17 mouse cellular contexts compared by ENCODE assay signal in the genomic region with DNA sequence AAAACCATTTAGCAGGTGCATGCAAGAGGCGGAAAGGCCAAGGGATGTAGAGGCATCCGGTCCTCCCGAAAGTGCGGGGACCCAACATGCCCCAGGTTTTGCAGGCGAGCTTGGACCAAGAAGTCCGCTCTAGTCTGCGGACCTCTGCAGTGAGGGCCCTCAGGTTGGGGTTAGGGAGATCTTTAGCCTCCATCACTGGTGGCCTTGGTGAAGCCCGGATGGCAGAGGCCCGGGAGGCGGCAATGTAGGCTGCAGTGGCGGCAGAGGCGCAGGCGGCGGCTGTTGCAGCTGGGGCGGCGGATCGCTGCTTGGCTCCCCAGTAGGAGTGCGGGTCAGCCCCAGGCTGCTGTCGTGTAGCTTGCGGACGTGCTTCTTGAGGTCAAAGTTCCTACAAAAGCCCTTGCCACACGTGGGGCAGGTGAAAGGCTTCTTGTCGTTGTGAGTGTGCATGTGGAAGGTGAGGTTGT. TPM values are rescaled to one million over a fixed set of nuclear protein-coding genes. Genes with fewer than 3 reads are reported as not detected.
A peak's percentile ranks its signal among the peaks of the same experiment; 100 is the strongest.
DNase-seq lines count a peak whose midpoint lies in the region; ATAC-seq lines count a peak whose summit lies in the region.
"Had no signal": no experiment of that assay in that cellular context is flagged by ENCODE, and none has a peak within 500 bp of the region (broad histone marks: within the 10 kb centered on the region; RNA-seq: fewer than 3 reads in every experiment).

No protein-coding gene starts in this region.

- peak overlapping the region; percentile 14; the same call in 1 of the 2 replicates for H3K4me3 ChIP-seq in midbrain, embryonic 11.5 days (ENCODE audit: low read depth, low read length)
- H3K4me3 ChIP-seq in midbrain, embryonic 16.5 days (ENCODE audit: low read depth, low read length): no peak overlapping the region
- peak overlapping the region; percentile 49 for H3K4me3 ChIP-seq in forebrain, embryonic 13.5 days

- no peak overlapping the region for H3K4me2 ChIP-seq in midbrain, embryonic 11.5 days
- no peak overlapping the region for H3K4me2 ChIP-seq in midbrain, embryonic 16.5 days (ENCODE audit: low read length)
- H3K4me2 ChIP-seq in forebrain, embryonic 13.5 days: peak overlapping the region; percentile 78

- DNase-seq in midbrain, embryonic 11.5 days (ENCODE audit: low spot score, missing footprints): peak; percentile 95
- peak; percentile 62 for DNase-seq in embryo, embryonic 9.5 days (ENCODE audit: extremely low spot score)
- DNase-seq in retina, postnatal 1 day: peak; percentile 43
- DNase-seq in thymus, postnatal 0 days (ENCODE audit: low spot score): no peak
- no peak for DNase-seq in natural killer cell, adult 2 months (ENCODE audit: low spot score in 2 of 2)
- DNase-seq: adrenal gland, postnatal 14 days; heart, adult 11 months; kidney, postnatal 25 days; layer of hippocampus, postnatal 36 days had no signal

- ATAC-seq in midbrain, embryonic 11.5 days (ENCODE audit: low FRiP score): peak; percentile 29; the same call in 1 of the 2 replicates
- no peak for ATAC-seq in midbrain, embryonic 16.5 days
- ATAC-seq in forebrain, embryonic 13.5 days: no peak

- H3K4me1 ChIP-seq in midbrain, embryonic 11.5 days (ENCODE audit: control insufficient read depth, insufficient read depth, low read length): peaks cover 11% of the 10 kb centered on the region
- peaks cover 9% of the 10 kb centered on the region for H3K4me1 ChIP-seq in midbrain, embryonic 16.5 days (ENCODE audit: control insufficient read depth, insufficient read depth, low read length)
- peaks cover 43% of the 10 kb centered on the region for H3K4me1 ChIP-seq in forebrain, embryonic 13.5 days

- under 1% methylated on average over 23 of the region's 23 CpGs for WGBS in midbrain, embryonic 11.5 days
- 1% methylated on average over 23 of the region's 23 CpGs for WGBS in midbrain, embryonic 16.5 days
- 4% methylated on average over 23 of the region's 23 CpGs for WGBS in forebrain, embryonic 13.5 days

- peaks cover 97% of the 10 kb centered on the region for H3K27me3 ChIP-seq in midbrain, embryonic 11.5 days (ENCODE audit: control insufficient read depth, insufficient read depth, low read length)
- H3K27me3 ChIP-seq in midbrain, embryonic 16.5 days (ENCODE audit: control insufficient read depth, insufficient read depth, low read depth, low read length): peaks cover 61% of the 10 kb centered on the region
- peaks cover 89% of the 10 kb centered on the region for H3K27me3 ChIP-seq in forebrain, embryonic 13.5 days
- H3K27me3 ChIP-seq: CH12.LX had no signal

- H3K9ac ChIP-seq in midbrain, embryonic 11.5 days (ENCODE audit: low read length): no peak overlapping the region
- no peak overlapping the region for H3K9ac ChIP-seq in midbrain, embryonic 16.5 days (ENCODE audit: low read depth, low read length)
- peak overlapping the region; percentile 51 for H3K9ac ChIP-seq in forebrain, embryonic 13.5 days

- H3K27ac ChIP-seq in midbrain, embryonic 11.5 days (ENCODE audit: low read depth, low read length): no peak overlapping the region
- no peak overlapping the region for H3K27ac ChIP-seq in midbrain, embryonic 16.5 days (ENCODE audit: low read length)
- 0 out of 2 replicates have a peak overlapping the region, but pooled peaks have one; percentile 5 for H3K27ac ChIP-seq in forebrain, embryonic 13.5 days

- no peaks in the 10 kb centered on the region for H3K9me3 ChIP-seq in midbrain, embryonic 11.5 days (ENCODE audit: control insufficient read depth, low read length)
- no peaks in the 10 kb centered on the region for H3K9me3 ChIP-seq in midbrain, embryonic 16.5 days (replicated peaks; ENCODE audit: control insufficient read depth, low read length, poor library complexity, severe bottlenecking)
- H3K9me3 ChIP-seq in forebrain, embryonic 13.5 days (replicated peaks): no peaks in the 10 kb centered on the region

- no peaks in the 10 kb centered on the region for H3K36me3 ChIP-seq in midbrain, embryonic 11.5 days (ENCODE audit: control insufficient read depth, insufficient read depth, low read length)
- no peaks in the 10 kb centered on the region for H3K36me3 ChIP-seq in midbrain, embryonic 16.5 days (ENCODE audit: control insufficient read depth, insufficient read depth, low read length)
- H3K36me3 ChIP-seq in forebrain, embryonic 13.5 days (ENCODE audit: poor library complexity, severe bottlenecking): no peaks in the 10 kb centered on the region

RNA-seq across cellular contexts. Expression of a gene that starts 2.6 kb away (rescaled TPM):
- 1.9 and 3.3 TPM in 2 replicates for polyA plus RNA-seq in midbrain, embryonic 11.5 days (2014; fragmentation: Nextera tagmentation; extraction: Ambion mirVana)
- 4.7 and 8.9 TPM in 2 replicates for polyA plus RNA-seq in midbrain, embryonic 16.5 days (2015; fragmentation: Nextera tagmentation; extraction: Ambion mirVana)
- 13.6 and 38.7 TPM in 2 replicates for polyA plus RNA-seq in forebrain, embryonic 13.5 days (2015; fragmentation: Nextera tagmentation; extraction: Ambion mirVana)
- 0.18 and 0.28 TPM in 2 replicates for polyA plus RNA-seq in thymus, postnatal 0 days (2015; fragmentation: Nextera tagmentation; extraction: Ambion mirVana)
- polyA plus RNA-seq: heart, embryonic 16.5 days; liver, adult 2 months; lung, embryonic 16.5 days; small intestine, adult 2 months; stomach, embryonic 16.5 days had no signal

Comparison
In these comparisons a context has a peak if more than half of its experiments do, and no peak if none do; other contexts are left out.
1. DNase-seq: peak in midbrain, embryonic 11.5 days (single experiment), embryo, embryonic 9.5 days (single experiment) and retina, postnatal 1 day (single experiment); none in thymus, postnatal 0 days (single experiment) and natural killer cell, adult 2 months (0 of 2).